Mouse (Mus musculus) cerebellum, adult 2 months (tissue): ENCODE data around the gene Zbed4.

Experiments used
- CTCF ChIP-seq: fragments of 200-500 bp; IDR thresholded peaks from 2 replicates; pipeline ENCODE4 v1.5.1; 2011; ENCODE audit warnings: low read depth, mild to moderate bottlenecking, control low read depth, low read length, moderate library complexity, borderline replicate concordance; ENCODE audit not compliant: insufficient read depth
- POLR2A ChIP-seq: fragments of 200-500 bp; IDR thresholded peaks from 2 replicates; pipeline ENCODE4 v1.6.1; 2011; ENCODE audit warnings: low read length, control low read depth, borderline replicate concordance; ENCODE audit not compliant: insufficient read depth

DNA sequence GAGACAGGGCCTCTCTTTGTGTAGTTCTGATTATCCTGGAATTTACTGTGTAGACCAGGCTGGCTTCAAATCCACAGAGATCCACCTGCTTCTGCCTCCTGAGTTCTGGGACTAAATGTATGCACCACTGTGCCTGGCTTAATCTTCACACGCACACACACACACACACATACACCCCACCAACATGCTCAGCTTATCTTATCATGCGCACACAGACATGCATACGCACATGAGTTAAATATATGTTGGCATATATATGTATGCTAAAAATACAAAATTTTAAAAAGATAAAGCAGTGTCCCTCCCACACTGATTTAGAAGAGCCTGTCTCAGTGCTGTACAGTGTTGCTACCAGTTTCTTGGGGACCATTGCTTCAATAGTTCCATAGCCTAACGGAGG is 10.1 kb downstream of the Zbed4 start:
- TF ChIP-seq POLR2A (no peak), CTCF (no peak)
